Mouse (Mus musculus) C2C12 (cell line): ENCODE data around the gene Eef1akmt4. TPM values are rescaled to one million over a fixed set of nuclear protein-coding genes. Genes with fewer than 3 reads are reported as not detected.

Experiments
- H3K27me3 ChIP-seq: one replicate; pipeline ENCODE4 v1.6.1; 2011; ENCODE audit not compliant: control insufficient read depth, insufficient read depth, insufficient read length
- H3K36me3 ChIP-seq: one replicate; pipeline ENCODE4 v1.6.1; 2011; ENCODE audit not compliant: control insufficient read depth, insufficient read depth
- H3K4me3 ChIP-seq: one replicate; pipeline ENCODE4 v1.5.1; 2011; ENCODE audit warnings: mild to moderate bottlenecking, control low read depth; ENCODE audit not compliant: poor library complexity, insufficient read depth, severe bottlenecking
- H3K79me2 ChIP-seq: one replicate; pipeline ENCODE4 v1.6.1; 2011; ENCODE audit not compliant: control insufficient read depth, insufficient read depth
- H3K79me3 ChIP-seq: one replicate; pipeline ENCODE4 v1.6.1; 2011; ENCODE audit warnings: low read depth, control low read depth
- H3ac ChIP-seq: one replicate; pipeline ENCODE3; 2011; ENCODE audit warnings: low read depth; ENCODE audit not compliant: control insufficient read depth, insufficient read length
- CEBPB ChIP-seq: IDR thresholded peaks from one replicate; pipeline ENCODE4 v1.6.1; 2011; ENCODE audit warnings: low read depth, mild to moderate bottlenecking, control low read depth, moderate library complexity
- CTCF ChIP-seq: IDR thresholded peaks from one replicate; pipeline ENCODE4 v1.5.1; 2011; ENCODE audit not compliant: control insufficient read depth, insufficient read depth, insufficient read length
- FOSL1 ChIP-seq: IDR thresholded peaks from one replicate; pipeline ENCODE4 v1.8.0; 2011; ENCODE audit warnings: mild to moderate bottlenecking, low read length; ENCODE audit not compliant: poor library complexity, insufficient read depth, severe bottlenecking
- MAX ChIP-seq: IDR thresholded peaks from one replicate; pipeline ENCODE4 v1.6.1; 2011; ENCODE audit warnings: mild to moderate bottlenecking, control low read depth
- MYOD1 ChIP-seq: IDR thresholded peaks from one replicate; pipeline ENCODE4 v1.6.1; 2011; ENCODE audit warnings: low read depth; ENCODE audit not compliant: control insufficient read depth, insufficient read length
- MYOG ChIP-seq: IDR thresholded peaks from one replicate; pipeline ENCODE4 v1.6.1; 2011; ENCODE audit not compliant: control insufficient read depth, insufficient read length; ENCODE audit errors: extremely low read depth
- USF1 ChIP-seq: IDR thresholded peaks from one replicate; pipeline ENCODE4 v1.6.1; 2011; ENCODE audit warnings: low read depth, mild to moderate bottlenecking, control low read depth, moderate library complexity
- polyA plus RNA-seq: library from polyadenylated mRNA; unstranded; fragments of >200 nt; fragmentation: generic; extraction: Trizol; gene quantifications from one replicate; pipeline ENCODE4 v1.2.1, GENCODE M21; 2012; ENCODE audit warnings: missing spikeins

Gene Eef1akmt4
- polyA plus RNA-seq, 1 experiment, result 32.5 TPM

DNA sequence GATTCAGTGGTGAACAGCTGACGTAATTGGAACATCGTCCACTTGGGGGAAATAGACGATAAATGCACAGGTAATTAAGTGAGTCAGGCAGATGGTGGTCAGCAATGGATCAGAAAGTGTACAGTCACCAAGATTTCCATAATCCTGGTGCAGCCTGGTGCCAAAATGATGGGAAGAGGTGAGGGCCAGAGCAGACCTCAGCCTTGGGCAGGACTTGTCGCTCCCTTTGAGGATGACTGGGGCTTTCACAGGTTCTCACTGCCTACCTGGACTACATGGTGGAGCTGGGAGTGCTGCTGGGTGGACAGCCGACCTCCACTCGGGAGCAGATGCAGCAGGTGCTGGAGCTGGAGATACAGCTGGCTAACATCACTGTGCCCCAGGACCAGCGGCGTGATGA, 26.0 kb downstream of the Eef1akmt4 start:
- Histone ChIP-seq H3K36me3 (no peaks in the 10 kb centered on the region), H3K4me3 (no peak overlapping the region), H3K79me3 (no peaks in the 10 kb centered on the region), H3K79me2 (no peaks in the 10 kb centered on the region), H3ac (no peak overlapping the region), H3K27me3 (no peaks in the 10 kb centered on the region)
- TF ChIP-seq CTCF (no peak), CEBPB (no peak), MYOD1 (no peak), FOSL1 (no peak), USF1 (no peak), MAX (no peak), MYOG (no peak)

DNA sequence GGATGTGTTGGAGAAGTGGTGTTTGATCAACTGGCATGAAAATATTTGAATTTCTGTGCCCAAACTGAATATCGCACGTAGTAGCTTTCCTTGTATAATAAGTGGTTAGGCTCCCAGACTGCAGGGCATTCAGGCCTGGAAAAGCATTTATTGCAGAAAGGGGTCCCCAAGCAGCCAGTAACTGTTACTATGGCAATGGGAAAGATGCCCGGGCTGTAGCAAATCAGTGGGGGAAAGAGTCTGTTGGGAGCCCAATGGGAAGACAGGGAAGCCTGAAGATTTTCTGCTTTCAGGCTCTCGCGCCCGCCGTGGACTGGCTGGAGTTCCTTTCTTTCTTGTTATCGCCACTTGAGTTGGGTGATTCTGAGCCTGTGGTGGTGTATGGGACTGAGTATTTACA, 27.0 kb downstream of the Eef1akmt4 start:
- TF ChIP-seq MYOD1 (no peak), FOSL1 (no peak)
- H3K79me3 ChIP-seq, result no peaks in the 10 kb centered on the region
- no peaks in the 10 kb centered on the region for H3K27me3 ChIP-seq
- no peak overlapping the region for H3ac ChIP-seq
- no peak overlapping the region for H3K4me3 ChIP-seq
- H3K79me2 ChIP-seq, result no peaks in the 10 kb centered on the region
- H3K36me3 ChIP-seq, result no peaks in the 10 kb centered on the region

DNA sequence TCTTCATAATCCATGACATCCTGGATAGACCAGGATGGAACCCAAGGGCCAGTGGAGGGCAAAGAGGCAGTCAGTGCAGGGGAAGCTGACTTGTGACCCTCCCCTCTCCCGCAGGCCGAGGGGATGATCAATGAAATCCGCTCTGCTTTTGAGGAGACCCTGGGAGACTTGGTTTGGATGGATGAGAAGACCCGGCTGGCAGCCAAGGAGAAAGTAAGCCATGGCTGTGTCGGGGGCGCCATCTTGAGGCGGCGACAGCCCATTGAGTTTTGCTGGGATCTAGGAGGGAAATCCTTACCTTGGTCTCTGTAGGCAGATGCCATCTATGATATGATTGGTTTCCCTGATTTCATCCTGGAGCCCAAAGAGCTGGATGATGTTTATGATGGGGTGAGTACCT, 30.8 kb downstream of the Eef1akmt4 start:
- H3ac ChIP-seq, result no peak overlapping the region
- no peak overlapping the region for H3K4me3 ChIP-seq
- no peaks in the 10 kb centered on the region for H3K27me3 ChIP-seq
- H3K79me3 ChIP-seq, result no peaks in the 10 kb centered on the region
- H3K36me3 ChIP-seq, result no peaks in the 10 kb centered on the region
- H3K79me2 ChIP-seq, result no peaks in the 10 kb centered on the region
- TF ChIP-seq MYOG, result no peak
- peak; percentile 75 for TF ChIP-seq CTCF

DNA sequence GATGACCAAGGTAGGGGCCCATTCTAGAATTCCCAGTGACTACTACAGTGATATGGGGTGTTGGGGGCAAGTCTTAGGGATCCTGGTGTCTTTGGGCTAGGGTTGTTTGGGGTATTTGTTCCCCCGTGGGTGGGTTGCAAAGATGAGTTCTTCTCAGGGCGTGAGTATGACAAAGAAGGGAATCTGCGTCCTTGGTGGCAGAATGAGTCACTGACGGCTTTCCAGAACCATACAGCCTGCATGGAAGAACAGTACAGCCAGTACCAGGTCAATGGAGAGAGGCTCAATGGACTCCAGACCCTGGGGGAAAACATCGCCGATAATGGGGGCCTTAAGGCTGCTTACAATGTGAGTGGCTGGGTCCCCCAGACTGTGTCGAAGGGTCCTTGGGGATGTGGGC, 32.5 kb downstream of the Eef1akmt4 start:
- no peaks in the 10 kb centered on the region for H3K36me3 ChIP-seq
- no peak overlapping the region for H3ac ChIP-seq
- H3K27me3 ChIP-seq, result no peaks in the 10 kb centered on the region
- TF ChIP-seq MYOG, result no peak
- no peak for TF ChIP-seq USF1
- no peak for TF ChIP-seq MYOD1
- TF ChIP-seq CEBPB, result no peak
- TF ChIP-seq MAX, result no peak
- no peak for TF ChIP-seq FOSL1
- no peak for TF ChIP-seq CTCF
- H3K79me3 ChIP-seq, result no peaks in the 10 kb centered on the region
- no peak overlapping the region for H3K4me3 ChIP-seq
- H3K79me2 ChIP-seq, result no peaks in the 10 kb centered on the region

DNA sequence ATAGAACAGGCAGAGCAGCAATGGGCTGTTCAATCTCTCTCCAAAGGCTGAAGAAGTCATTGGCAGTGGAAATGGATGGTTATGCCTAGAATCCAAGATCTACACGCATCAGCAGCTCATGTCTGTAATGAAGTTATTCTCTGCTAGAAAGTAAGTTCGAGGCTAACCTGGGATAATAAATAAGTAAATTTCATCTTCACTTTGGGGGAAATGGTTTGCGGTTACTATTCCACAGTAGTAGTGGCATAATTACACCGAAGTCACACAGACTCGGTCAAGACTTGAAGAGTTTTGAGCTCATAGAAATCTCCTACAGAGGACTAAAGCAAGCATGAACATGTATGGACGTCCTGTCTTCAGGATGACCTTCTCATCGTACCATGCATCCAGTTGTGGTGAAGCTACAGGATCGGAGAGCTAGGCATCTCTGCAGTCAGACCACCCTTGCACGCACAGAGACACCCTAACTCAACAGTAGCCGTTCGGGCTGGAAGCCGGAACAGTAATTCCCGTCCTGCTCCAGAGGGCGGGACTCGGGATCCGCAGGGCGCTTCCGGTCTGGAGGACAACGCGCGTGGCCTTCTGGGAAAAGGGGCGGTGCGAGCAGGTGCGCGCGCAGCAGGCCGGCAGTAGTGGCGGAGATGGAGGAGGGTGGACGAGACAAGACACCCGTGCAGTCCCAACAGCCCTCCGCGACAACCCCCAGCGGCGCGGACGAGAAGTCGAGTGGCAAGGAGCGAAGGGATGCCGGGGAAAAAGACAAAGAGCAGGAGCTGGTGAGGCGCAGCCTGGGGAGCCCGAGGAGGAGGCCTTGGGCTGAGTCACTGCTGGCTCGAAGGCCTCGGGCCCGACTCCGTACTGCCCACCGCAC, 39.9 kb downstream of the Eef1akmt4 start, which contains the start of gene Psmd2:
Gene Psmd2 (plus strand): TSS at position 577 of the 871 bp plus-strand sequence.
- peak within 1 kb of the TSS; percentile 94 for H3ac ChIP-seq
- H3K27me3 ChIP-seq, result no peaks in the 10 kb centered on the region
- H3K79me3 ChIP-seq, result peaks cover 24% of the 10 kb centered on the region
- peaks cover 44% of the 10 kb centered on the region for H3K79me2 ChIP-seq
- TF ChIP-seq CEBPB (no peak), CTCF (no peak), MYOG (no peak)
- peak within 1 kb of the TSS; percentile 95 for H3K4me3 ChIP-seq
- peaks cover 39% of the 10 kb centered on the region for H3K36me3 ChIP-seq

DNA sequence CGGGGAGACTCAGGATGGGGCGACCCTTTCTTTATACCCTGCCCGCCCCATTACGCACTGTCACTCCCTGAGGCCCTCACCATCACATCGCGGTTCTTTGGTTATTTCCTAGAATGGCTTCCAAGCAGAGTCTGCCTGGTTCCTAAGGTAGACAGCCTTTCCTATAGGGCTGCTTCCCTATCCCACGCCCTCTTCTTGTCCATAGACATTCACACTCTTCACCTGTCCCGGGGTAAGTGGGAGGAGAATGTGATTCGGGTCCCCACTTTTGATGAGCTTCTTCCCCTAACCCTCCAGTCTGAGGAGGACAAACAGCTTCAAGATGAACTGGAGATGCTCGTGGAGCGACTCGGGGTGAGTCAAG, 40.5 kb downstream of the Eef1akmt4 start:
- H3K79me3 ChIP-seq, result peaks cover 24% of the 10 kb centered on the region
- no peak for TF ChIP-seq CTCF
- TF ChIP-seq MYOD1, result no peak
- no peak for TF ChIP-seq MYOG
- no peak for TF ChIP-seq CEBPB
- no peak for TF ChIP-seq FOSL1
- no peak for TF ChIP-seq USF1
- TF ChIP-seq MAX, result no peak
- H3K36me3 ChIP-seq, result peaks cover 45% of the 10 kb centered on the region
- peak overlapping the region; percentile 95 for H3K4me3 ChIP-seq
- H3ac ChIP-seq, result peak overlapping the region; percentile 93
- no peaks in the 10 kb centered on the region for H3K27me3 ChIP-seq
- peaks cover 44% of the 10 kb centered on the region for H3K79me2 ChIP-seq
